Mouse (Mus musculus) stomach, embryonic 14.5 days (tissue): ENCODE measurements around the gene Dmwd. TPM values are rescaled to one million over a fixed set of nuclear protein-coding genes. Genes with fewer than 3 reads are reported as not detected.
A peak's percentile ranks its signal among the peaks of the same experiment; 100 is the strongest.

Experiments
- ATAC-seq: fragments of 200-750 bp; cut with Nextera tagmentation; 2 replicates; pipeline ENCODE4 v1.8.0; 2017; ENCODE audit warnings: low read depth, moderate TSS enrichment; ENCODE audit not compliant: insufficient number of reproducible peaks, insufficient read depth, low FRiP score
- H3K27ac ChIP-seq: fragments of 300-500 bp; sonication (generic); 2 replicates; pipeline ENCODE4 v1.5.1; 2014; ENCODE audit warnings: mild to moderate bottlenecking, low read length, moderate library complexity, mixed read lengths
- H3K27me3 ChIP-seq: fragments of 300-500 bp; sonication (generic); 2 replicates; pipeline ENCODE4 v1.6.1; 2014; ENCODE audit warnings: low read length, control low read depth, mixed read lengths; ENCODE audit not compliant: control insufficient read depth, insufficient read depth
- H3K36me3 ChIP-seq: fragments of 300-500 bp; sonication (generic); 2 replicates; pipeline ENCODE4 v1.6.1; 2014; ENCODE audit warnings: mild to moderate bottlenecking, control low read depth, low read length, moderate library complexity, mixed read lengths; ENCODE audit not compliant: control insufficient read depth, insufficient read depth
- H3K4me1 ChIP-seq: fragments of 300-500 bp; sonication (generic); 2 replicates; pipeline ENCODE4 v1.6.1; 2014; ENCODE audit warnings: low read length, control low read depth, mixed read lengths; ENCODE audit not compliant: control insufficient read depth, insufficient read depth
- H3K4me2 ChIP-seq: fragments of 300-500 bp; sonication (generic); replicated peaks from 2 replicates; pipeline ENCODE4 v1.6.1; 2014; ENCODE audit warnings: low read depth, low read length, control low read depth
- H3K4me3 ChIP-seq: fragments of 300-500 bp; sonication (generic); 2 replicates; pipeline ENCODE4 v1.5.1; 2014; ENCODE audit warnings: low read depth, low read length, control low read depth
- H3K9ac ChIP-seq: fragments of 300-500 bp; sonication (generic); replicated peaks from 2 replicates; pipeline ENCODE4 v1.6.1; 2014; ENCODE audit warnings: low read depth, mild to moderate bottlenecking, control low read depth, low read length, moderate library complexity, mixed read lengths
- H3K9me3 ChIP-seq: fragments of 300-500 bp; sonication (generic); 2 replicates; pipeline ENCODE4 v1.6.1; 2016; ENCODE audit warnings: low read depth, low read length, control low read depth; ENCODE audit not compliant: control insufficient read depth
- WGBS: fragments of 180-500 bp; shearing (Covaris S2); extraction: QIAGEN DNeasy Blood & Tissue Kit; methylation state at CpG from one replicate; pipeline ENCODE4 v1.1.7; 2014; 5-methylcytosine and 5-hydroxymethylcytosine counted together
- polyA plus RNA-seq: library from polyadenylated mRNA; unstranded; fragments of >200 nt; fragmentation: Nextera tagmentation; extraction: Ambion mirVana; gene quantifications from 2 replicates; pipeline ENCODE4 v1.2.1, GENCODE M21; 2014

Dmwd gene
- polyA plus RNA-seq, 1 experiment from 2014 or later, result 16.8 TPM

DNA sequence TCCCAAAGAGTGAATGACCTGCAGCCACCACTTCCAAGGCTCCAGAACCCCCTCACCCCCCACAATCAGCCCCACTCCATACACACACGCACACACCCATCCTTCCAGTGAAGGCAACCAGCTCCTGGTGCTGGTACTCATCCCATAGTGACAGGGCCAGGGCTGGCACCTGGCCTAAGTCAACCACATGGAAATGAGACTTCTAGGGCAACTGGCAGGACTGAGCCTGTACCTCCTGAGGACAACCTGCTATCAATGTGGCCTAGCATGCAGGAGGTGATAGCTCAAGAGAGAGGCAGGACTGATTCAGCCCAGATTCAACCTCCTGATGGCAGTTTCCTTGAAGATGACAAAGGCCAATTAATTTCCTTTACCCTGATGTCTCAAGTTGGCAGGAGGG is 24.3 kb downstream of the Dmwd start:
- Histone ChIP-seq H3K4me3 (no peak overlapping the region), H3K36me3 (peaks cover 4% of the 10 kb centered on the region; the same call in 1 of the 2 replicates), H3K27me3 (no peaks in the 10 kb centered on the region), H3K9me3 (no peaks in the 10 kb centered on the region), H3K4me1 (peaks cover 12% of the 10 kb centered on the region), H3K27ac (no peak overlapping the region), H3K4me2 (no peak overlapping the region), H3K9ac (no peak overlapping the region)
- WGBS, result 76% methylated on average over 1 of the region's 1 CpGs
- ATAC-seq, result no peak

DNA sequence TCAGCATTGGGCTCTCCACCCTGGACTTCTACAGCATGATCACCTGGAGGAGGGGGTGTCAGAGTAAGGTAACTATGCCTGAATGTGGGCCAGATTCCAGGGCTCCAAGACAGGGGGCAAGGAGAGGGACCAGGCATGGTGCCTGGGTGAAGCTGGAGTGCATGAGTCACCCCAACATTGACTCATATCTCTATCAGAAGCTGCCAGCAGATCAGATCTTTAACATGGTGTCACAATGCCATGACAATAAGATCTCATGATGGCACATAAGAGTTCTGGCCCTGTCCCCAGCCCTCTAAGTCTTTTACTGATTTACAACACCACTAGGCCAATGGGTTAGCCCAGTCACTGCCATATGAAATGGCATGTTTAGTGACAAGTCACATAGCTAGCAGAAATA is 27.7 kb downstream of the Dmwd start:
- no peak overlapping the region for H3K4me2 ChIP-seq
- no peak overlapping the region for H3K27ac ChIP-seq
- no peak overlapping the region for H3K9ac ChIP-seq
- H3K9me3 ChIP-seq, result no peaks in the 10 kb centered on the region
- no peak overlapping the region for H3K4me3 ChIP-seq
- ATAC-seq, result no peak
- H3K36me3 ChIP-seq, result no peaks in the 10 kb centered on the region
- H3K4me1 ChIP-seq, result no peaks in the 10 kb centered on the region
- H3K27me3 ChIP-seq, result no peaks in the 10 kb centered on the region

- Histone ChIP-seq H3K9me3 (no peaks in the 10 kb centered on the region), H3K4me3 (no peak overlapping the region), H3K4me2 (no peak overlapping the region), H3K36me3 (no peaks in the 10 kb centered on the region), H3K27me3 (no peaks in the 10 kb centered on the region), H3K27ac (no peak overlapping the region), H3K9ac (no peak overlapping the region), H3K4me1 (no peaks in the 10 kb centered on the region)
- ATAC-seq, result no peak
- 81% methylated on average over 2 of the region's 2 CpGs for WGBS
These were observed 28.5 kb downstream of the Dmwd start for GRCm38 (mm10) chr7:19104486-19104885.

DNA sequence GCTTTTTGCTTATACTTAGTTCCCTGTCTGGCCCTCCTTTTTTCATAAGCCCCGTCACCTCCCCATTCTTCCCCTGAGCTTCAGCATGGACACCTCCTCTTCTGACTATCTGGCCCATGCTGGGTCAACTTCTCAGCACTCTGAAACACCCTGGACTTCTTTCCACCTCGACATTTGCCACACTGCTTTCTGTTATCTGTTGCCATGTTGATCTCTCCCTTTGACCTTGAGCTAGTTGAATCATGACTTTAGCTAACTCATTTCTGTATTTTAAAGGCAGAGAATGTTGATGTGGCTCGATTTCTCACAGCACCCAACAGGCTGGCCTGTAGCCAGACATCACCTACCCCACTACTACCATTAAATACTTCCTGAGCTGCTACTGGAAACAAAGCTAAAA is 31.4 kb downstream of the Dmwd start:
- no peak for ATAC-seq
- Histone ChIP-seq H3K4me1 (no peaks in the 10 kb centered on the region), H3K9me3 (no peaks in the 10 kb centered on the region), H3K27me3 (no peaks in the 10 kb centered on the region), H3K27ac (no peak overlapping the region), H3K9ac (no peak overlapping the region), H3K4me2 (no peak overlapping the region), H3K36me3 (no peaks in the 10 kb centered on the region), H3K4me3 (no peak overlapping the region)
- WGBS, result 52% methylated on average over 3 of the region's 3 CpGs

DNA sequence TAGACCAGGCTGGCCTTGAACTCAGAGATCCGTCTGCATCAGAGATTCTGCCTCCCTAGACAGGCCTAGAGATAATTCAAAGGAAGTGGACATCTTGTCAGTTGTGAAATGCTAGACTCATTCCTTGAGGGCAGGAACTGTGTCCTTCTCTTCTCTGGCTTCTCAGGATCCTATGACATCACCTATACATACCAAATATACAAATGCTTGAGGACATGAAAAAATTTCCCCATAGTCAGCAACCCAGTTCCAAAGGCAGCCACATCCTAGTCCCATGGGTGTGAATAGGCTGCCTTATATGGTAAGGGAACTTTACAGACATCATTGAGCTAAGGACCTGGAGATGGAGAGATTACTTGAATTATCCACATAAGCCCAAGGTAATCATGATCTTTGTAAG is 33.5 kb downstream of the Dmwd start:
- Histone ChIP-seq H3K4me1 (no peaks in the 10 kb centered on the region), H3K4me2 (no peak overlapping the region), H3K36me3 (no peaks in the 10 kb centered on the region), H3K27me3 (no peaks in the 10 kb centered on the region), H3K27ac (no peak overlapping the region), H3K4me3 (no peak overlapping the region), H3K9me3 (no peaks in the 10 kb centered on the region), H3K9ac (no peak overlapping the region)
- WGBS, result 78% methylated on average over 1 of the region's 1 CpGs
- no peak for ATAC-seq

- Histone ChIP-seq H3K4me1 (peaks cover 16% of the 10 kb centered on the region; the same call in 1 of the 2 replicates), H3K9me3 (peaks cover 4% of the 10 kb centered on the region; the same call in 1 of the 2 replicates), H3K36me3 (no peaks in the 10 kb centered on the region), H3K4me2 (peak within 1 kb of the TSS; percentile 39), H3K27me3 (no peaks in the 10 kb centered on the region), H3K4me3 (peak within 1 kb of the TSS; percentile 26), H3K9ac (no peak within 1 kb of the TSS), H3K27ac (no peak within 1 kb of the TSS)
- peak; percentile 10; the same call in 1 of the 2 replicates for ATAC-seq
- 23% methylated on average over 64 of the region's 64 CpGs for WGBS
These were observed 42.2 kb downstream of the Dmwd start, which contains the start of gene Gm4969 for GRCm38 (mm10) chr7:19118028-19118771. Gene Gm4969 (minus strand): TSS chr7:19118368.

DNA sequence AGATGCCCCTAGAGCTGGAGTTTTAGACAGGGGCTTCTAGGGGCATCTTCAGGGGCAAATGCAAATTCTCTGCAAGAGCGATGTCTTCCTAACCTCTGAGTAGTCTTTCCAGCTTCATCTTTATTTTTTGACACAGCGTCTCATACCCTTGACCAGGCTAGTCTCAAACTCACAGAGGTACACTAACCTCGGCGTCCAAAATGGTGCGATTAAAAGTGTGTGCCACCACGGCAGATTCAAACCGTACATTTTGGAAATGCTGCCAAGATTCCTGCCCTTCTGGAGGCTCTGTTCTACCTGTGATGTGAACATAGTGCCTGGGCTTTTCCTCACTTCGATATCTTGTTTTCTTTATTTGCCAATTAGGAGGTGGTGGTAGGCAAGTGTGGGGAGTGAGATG is 43.1 kb downstream of the Dmwd start:
- Histone ChIP-seq H3K4me2 (no peak overlapping the region), H3K27me3 (no peaks in the 10 kb centered on the region), H3K27ac (no peak overlapping the region), H3K4me3 (no peak overlapping the region), H3K36me3 (no peaks in the 10 kb centered on the region), H3K9me3 (peaks cover 4% of the 10 kb centered on the region; the same call in 1 of the 2 replicates), H3K9ac (no peak overlapping the region), H3K4me1 (peaks cover 16% of the 10 kb centered on the region; the same call in 1 of the 2 replicates)
- peak; percentile 12 for ATAC-seq
- 90% methylated on average over 8 of the region's 8 CpGs for WGBS

- H3K27ac ChIP-seq, result peak within 1 kb of the TSS; percentile 48; the same call in 1 of the 2 replicates
- WGBS, result 1% methylated on average over 34 of the region's 34 CpGs
- H3K9ac ChIP-seq, result peak within 1 kb of the TSS; percentile 74
- ATAC-seq, result peak; percentile 95
- peak within 1 kb of the TSS; percentile 85 for H3K4me2 ChIP-seq
- H3K4me1 ChIP-seq, result peaks cover 16% of the 10 kb centered on the region; the same call in 1 of the 2 replicates
- H3K27me3 ChIP-seq, result no peaks in the 10 kb centered on the region
- peaks cover 4% of the 10 kb centered on the region; the same call in 1 of the 2 replicates for H3K9me3 ChIP-seq
- no peaks in the 10 kb centered on the region for H3K36me3 ChIP-seq
- peak within 1 kb of the TSS; percentile 68 for H3K4me3 ChIP-seq
These were observed 43.8 kb downstream of the Dmwd start, which contains the start of gene Fbxo46 for GRCm38 (mm10) chr7:19119631-19120429. Gene Fbxo46 (plus strand): TSS chr7:19119859.
